Mouse (Mus musculus): Measurements from ENCODE around the gene Mxra7.

DNA sequence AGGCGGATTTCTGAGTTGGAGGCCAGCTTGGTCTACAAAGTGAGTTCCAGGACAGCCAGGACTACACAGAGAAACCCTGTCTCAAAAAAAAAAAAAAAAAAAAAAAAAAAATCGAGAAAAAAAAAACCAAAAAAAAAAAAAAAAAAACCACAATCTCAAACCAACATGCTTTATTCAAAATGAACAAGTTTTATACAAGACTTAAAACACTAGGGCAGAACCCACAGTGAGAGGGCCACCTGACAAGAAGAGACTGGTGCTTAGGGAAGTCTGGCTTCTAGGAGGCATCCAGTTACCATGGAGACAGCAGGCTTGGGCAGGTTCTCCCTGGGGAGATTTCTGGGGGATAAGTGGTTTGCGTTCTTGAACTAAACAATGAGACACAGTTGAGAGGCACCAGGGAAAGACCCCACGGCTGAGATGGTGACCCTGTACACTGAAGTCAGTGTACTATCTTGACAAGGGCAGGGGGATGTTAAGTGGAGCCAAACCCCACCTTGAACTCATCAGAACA lies 4.4 kb upstream of the Mxra7 start:
- TF ChIP-seq CTCF (conservative IDR thresholded peaks at IDR 0.05; ENCODE audit: low read length) (no peak), NANOG (IDR thresholded peaks at IDR 0.05; ENCODE audit: borderline replicate concordance, low read length) (no peak), POU5F1 (IDR thresholded peaks at IDR 0.05; ENCODE audit: borderline replicate concordance, low read length) (no peak)
